Mouse (Mus musculus) kidney, embryonic 16.5 days (tissue): ENCODE data around the gene Cd80. TPM values are rescaled to one million over a fixed set of nuclear protein-coding genes. Genes with fewer than 3 reads are reported as not detected.

ENCODE experiments used
- ATAC-seq: fragments of 200-750 bp; cut with Nextera tagmentation; 2 replicates; pipeline ENCODE4 v1.8.0; 2017; ENCODE audit warnings: moderate TSS enrichment; ENCODE audit not compliant: low FRiP score, low TSS enrichment
- H3K27ac ChIP-seq: fragments of 300-500 bp; sonication (generic); 2 replicates; pipeline ENCODE4 v1.5.1; 2014; ENCODE audit warnings: low read length
- H3K27me3 ChIP-seq: fragments of 300-500 bp; sonication (generic); 2 replicates; pipeline ENCODE4 v1.6.1; 2014; ENCODE audit warnings: low read length, control low read depth, mixed read lengths; ENCODE audit not compliant: insufficient read depth
- H3K36me3 ChIP-seq: fragments of 300-500 bp; sonication (generic); 2 replicates; pipeline ENCODE4 v1.6.1; 2014; ENCODE audit warnings: low read length, control low read depth, mixed read lengths; ENCODE audit not compliant: insufficient read depth
- H3K4me1 ChIP-seq: fragments of 300-500 bp; sonication (generic); 2 replicates; pipeline ENCODE4 v1.6.1; 2014; ENCODE audit warnings: low read length, control low read depth, mixed read lengths; ENCODE audit not compliant: insufficient read depth
- H3K4me2 ChIP-seq: fragments of 300-500 bp; sonication (generic); replicated peaks from 2 replicates; pipeline ENCODE4 v1.6.1; 2014; ENCODE audit warnings: low read depth, low read length
- H3K4me3 ChIP-seq: fragments of 300-500 bp; sonication (generic); 2 replicates; pipeline ENCODE4 v1.5.1; 2014; ENCODE audit warnings: mild to moderate bottlenecking, low read length
- H3K9ac ChIP-seq: fragments of 300-500 bp; sonication (generic); replicated peaks from 2 replicates; pipeline ENCODE4 v1.6.1; 2014; ENCODE audit warnings: low read length
- H3K9me3 ChIP-seq: fragments of 300-500 bp; sonication (generic); 2 replicates; pipeline ENCODE4 v1.6.1; 2016; ENCODE audit warnings: low read length, control low read depth
- WGBS: fragments of 180-500 bp; shearing (Covaris S2); extraction: QIAGEN DNeasy Blood & Tissue Kit; methylation state at CpG from one replicate; pipeline ENCODE4 v1.1.7; 2014; 5-methylcytosine and 5-hydroxymethylcytosine counted together
- polyA plus RNA-seq: library from polyadenylated mRNA; unstranded; fragments of >200 nt; fragmentation: Nextera tagmentation; extraction: Ambion mirVana; gene quantifications from 2 replicates; pipeline ENCODE4 v1.2.1, GENCODE M21; 2015

Cd80 gene
- polyA plus RNA-seq, 1 experiment from 2014 or later, result 0.32 TPM

GRCm38 (mm10) chr16:38454533-38455254 lies 667 bp upstream of the Cd80 start:
- Histone ChIP-seq H3K27ac (no peak overlapping the region), H3K9ac (no peak overlapping the region), H3K9me3 (no peaks in the 10 kb centered on the region), H3K36me3 (peaks cover 6% of the 10 kb centered on the region; the same call in 1 of the 2 replicates), H3K4me3 (no peak overlapping the region), H3K4me2 (no peak overlapping the region), H3K27me3 (no peaks in the 10 kb centered on the region), H3K4me1 (peaks cover 11% of the 10 kb centered on the region)
- 70% methylated on average over 11 of the region's 11 CpGs for WGBS
- no peak for ATAC-seq

GRCm38 (mm10) chr16:38456812-38457567 lies 1.6 kb downstream of the Cd80 start:
- no peak for ATAC-seq

GRCm38 (mm10) chr16:38458600-38459280 lies 3.4 kb downstream of the Cd80 start:
- no peak for ATAC-seq
- no peak overlapping the region for H3K4me2 ChIP-seq
- WGBS, result 60% methylated on average over 6 of the region's 6 CpGs
- H3K27ac ChIP-seq, result no peak overlapping the region
- no peaks in the 10 kb centered on the region for H3K4me1 ChIP-seq
- no peaks in the 10 kb centered on the region for H3K9me3 ChIP-seq
- no peaks in the 10 kb centered on the region for H3K36me3 ChIP-seq
- H3K4me3 ChIP-seq, result no peak overlapping the region
- H3K27me3 ChIP-seq, result no peaks in the 10 kb centered on the region
- H3K9ac ChIP-seq, result no peak overlapping the region

More at GRCm38 (mm10) chr16:38456812-38457567, 1.6 kb downstream of the Cd80 start:
- no peak overlapping the region for H3K9ac ChIP-seq
- H3K4me3 ChIP-seq, result no peak overlapping the region
- H3K27me3 ChIP-seq, result no peaks in the 10 kb centered on the region
- H3K36me3 ChIP-seq, result no peaks in the 10 kb centered on the region
- no peak overlapping the region for H3K4me2 ChIP-seq
- peaks cover 1% of the 10 kb centered on the region for H3K4me1 ChIP-seq
- WGBS, result 53% methylated on average over 11 of the region's 11 CpGs
- H3K9me3 ChIP-seq, result no peaks in the 10 kb centered on the region
- H3K27ac ChIP-seq, result no peak overlapping the region

- Histone ChIP-seq H3K4me2 (no peak overlapping the region), H3K4me1 (no peaks in the 10 kb centered on the region), H3K27ac (no peak overlapping the region), H3K36me3 (no peaks in the 10 kb centered on the region), H3K27me3 (no peaks in the 10 kb centered on the region), H3K9ac (no peak overlapping the region), H3K4me3 (no peak overlapping the region), H3K9me3 (no peaks in the 10 kb centered on the region)
- no peak for ATAC-seq
- 90% methylated on average over 4 of the region's 4 CpGs for WGBS
Observed at GRCm38 (mm10) chr16:38459990-38460389, 4.6 kb downstream of the Cd80 start.

- no peak for ATAC-seq
- 60% methylated on average over 8 of the region's 8 CpGs for WGBS
- Histone ChIP-seq H3K27me3 (no peaks in the 10 kb centered on the region), H3K9ac (no peak overlapping the region), H3K4me2 (no peak overlapping the region), H3K4me3 (no peak overlapping the region), H3K9me3 (no peaks in the 10 kb centered on the region), H3K27ac (no peak overlapping the region), H3K4me1 (no peaks in the 10 kb centered on the region), H3K36me3 (no peaks in the 10 kb centered on the region)
Observed at GRCm38 (mm10) chr16:38461749-38462148, 6.4 kb downstream of the Cd80 start.

- no peak overlapping the region for H3K4me3 ChIP-seq
- no peak overlapping the region for H3K4me2 ChIP-seq
- H3K9ac ChIP-seq, result no peak overlapping the region
- WGBS, result 73% methylated on average over 7 of the region's 7 CpGs
- H3K4me1 ChIP-seq, result no peaks in the 10 kb centered on the region
- no peaks in the 10 kb centered on the region for H3K27me3 ChIP-seq
- H3K9me3 ChIP-seq, result no peaks in the 10 kb centered on the region
- H3K27ac ChIP-seq, result no peak overlapping the region
- no peaks in the 10 kb centered on the region for H3K36me3 ChIP-seq
- no peak for ATAC-seq
Observed at GRCm38 (mm10) chr16:38462161-38462560, 6.8 kb downstream of the Cd80 start.

GRCm38 (mm10) chr16:38463305-38463704 lies 7.9 kb downstream of the Cd80 start:
- ATAC-seq, result no peak
- H3K36me3 ChIP-seq, result no peaks in the 10 kb centered on the region
- no peak overlapping the region for H3K9ac ChIP-seq
- no peak overlapping the region for H3K4me2 ChIP-seq
- no peaks in the 10 kb centered on the region for H3K27me3 ChIP-seq
- no peak overlapping the region for H3K27ac ChIP-seq
- H3K4me3 ChIP-seq, result no peak overlapping the region
- H3K9me3 ChIP-seq, result no peaks in the 10 kb centered on the region
- 90% methylated on average over 5 of the region's 5 CpGs for WGBS
- H3K4me1 ChIP-seq, result no peaks in the 10 kb centered on the region

GRCm38 (mm10) chr16:38466089-38466488 lies 10.7 kb downstream of the Cd80 start:
- H3K4me1 ChIP-seq, result no peaks in the 10 kb centered on the region
- no peak overlapping the region for H3K4me2 ChIP-seq
- WGBS, result 83% methylated on average over 4 of the region's 4 CpGs
- ATAC-seq, result no peak
- H3K9ac ChIP-seq, result no peak overlapping the region
- no peaks in the 10 kb centered on the region for H3K36me3 ChIP-seq
- no peak overlapping the region for H3K27ac ChIP-seq
- no peaks in the 10 kb centered on the region for H3K9me3 ChIP-seq
- H3K4me3 ChIP-seq, result no peak overlapping the region
- no peaks in the 10 kb centered on the region for H3K27me3 ChIP-seq

GRCm38 (mm10) chr16:38467091-38467916 lies 11.9 kb downstream of the Cd80 start:
- no peaks in the 10 kb centered on the region for H3K4me1 ChIP-seq
- no peak overlapping the region for H3K4me3 ChIP-seq
- no peak overlapping the region for H3K27ac ChIP-seq
- no peak for ATAC-seq
- no peaks in the 10 kb centered on the region for H3K36me3 ChIP-seq
- WGBS, result 84% methylated on average over 13 of the region's 13 CpGs
- no peaks in the 10 kb centered on the region for H3K9me3 ChIP-seq
- H3K27me3 ChIP-seq, result no peaks in the 10 kb centered on the region
- no peak overlapping the region for H3K4me2 ChIP-seq
- no peak overlapping the region for H3K9ac ChIP-seq
